Mouse (Mus musculus) ES-E14 (cell line): ENCODE data around the gene Haghl. TPM values are rescaled to one million over a fixed set of nuclear protein-coding genes. Genes with fewer than 3 reads are reported as not detected.

Experiments used
- DNase-seq: peaks from one replicate; pipeline ENCODE4 v3.0.0-alpha.2; 2013; ENCODE audit warnings: low read depth, low spot score
- H3K27ac ChIP-seq: 2 replicates; pipeline ENCODE4 v1.5.1; 2012; ENCODE audit warnings: low read depth, mild to moderate bottlenecking, low read length, moderate library complexity, mixed read lengths; ENCODE audit not compliant: poor library complexity, insufficient read depth, severe bottlenecking
- H3K36me3 ChIP-seq: 2 replicates; pipeline ENCODE4 v1.6.1; 2012; ENCODE audit warnings: mild to moderate bottlenecking, low read length, moderate library complexity, mixed read lengths; ENCODE audit not compliant: control insufficient read depth, poor library complexity, insufficient read depth, severe bottlenecking
- H3K4me1 ChIP-seq, 2 experiments: fragments of 150-350 bp in 1 of 2; sonication (generic) in 1 of 2; 2 replicates each; pipeline ENCODE4 v1.6.1; 2012; ENCODE audit warnings: low read length in 2 of 2, mild to moderate bottlenecking in 1 of 2, mixed read lengths in 1 of 2; ENCODE audit not compliant: control insufficient read depth in 2 of 2, insufficient read depth in 2 of 2, poor library complexity in 1 of 2
- H3K4me3 ChIP-seq, 2 experiments: fragments of 150-350 bp in 1 of 2; sonication (generic) in 1 of 2; 2 replicates each; pipeline ENCODE4 v1.5.1; 2012; ENCODE audit warnings: low read length in 2 of 2, low read depth in 1 of 2, mild to moderate bottlenecking in 1 of 2, mixed read lengths in 1 of 2; ENCODE audit not compliant: insufficient read depth in 1 of 2, poor library complexity in 1 of 2, severe bottlenecking in 1 of 2
- H3K9ac ChIP-seq: 2 replicates; pipeline ENCODE4 v1.6.1; 2012; ENCODE audit warnings: low read depth, mild to moderate bottlenecking, low read length, mixed read lengths; ENCODE audit not compliant: poor library complexity, insufficient read depth, severe bottlenecking
- H3K9me3 ChIP-seq: fragments of 150-350 bp; sonication (generic); 2 replicates; pipeline ENCODE4 v1.6.1; 2012; ENCODE audit warnings: low read depth, mild to moderate bottlenecking, low read length; ENCODE audit not compliant: control insufficient read depth, insufficient read depth
- CHD2 ChIP-seq: IDR thresholded peaks from 2 replicates; pipeline ENCODE4 v1.6.1; 2014; ENCODE audit warnings: mild to moderate bottlenecking, low read depth, low read length, inconsistent platforms
- HCFC1 ChIP-seq: IDR thresholded peaks from 2 replicates; pipeline ENCODE4 v1.6.1; 2012; ENCODE audit warnings: low read length, inconsistent platforms, borderline replicate concordance; ENCODE audit not compliant: insufficient read depth
- MAFK ChIP-seq: IDR thresholded peaks from 2 replicates; pipeline ENCODE4 v1.6.1; 2014; ENCODE audit warnings: mild to moderate bottlenecking, low read depth, low read length, inconsistent platforms; ENCODE audit not compliant: insufficient read depth
- ZC3H11A ChIP-seq: IDR thresholded peaks from 2 replicates; pipeline ENCODE4 v1.6.1; 2012; ENCODE audit warnings: low read depth, mild to moderate bottlenecking, inconsistent platforms, low read length, borderline replicate concordance
- ZNF384 ChIP-seq: IDR thresholded peaks from 2 replicates; pipeline ENCODE4 v1.6.1; 2012; ENCODE audit warnings: low read depth, low read length, inconsistent platforms
- in situ Hi-C, 2 experiments: fragments of 600-800 bp; cut with MboI; formaldehyde crosslinking; loops; one replicate each; pipeline ENCODE4 v1.15.1; 2025; ENCODE audit warnings: low sequenced_read_pairs in 2 of 2, inconsistent platforms in 1 of 2; ENCODE audit not compliant: unreplicated experiment in 2 of 2
- total RNA-seq: library from RNA; depleted of rRNA; stranded (reverse); fragments of 300-350 nt; gene quantifications from 2 replicates; pipeline ENCODE4 v1.2.3, GENCODE M21; 2012

Haghl gene
- total RNA-seq, 1 experiment: 14.5 TPM

DNA sequence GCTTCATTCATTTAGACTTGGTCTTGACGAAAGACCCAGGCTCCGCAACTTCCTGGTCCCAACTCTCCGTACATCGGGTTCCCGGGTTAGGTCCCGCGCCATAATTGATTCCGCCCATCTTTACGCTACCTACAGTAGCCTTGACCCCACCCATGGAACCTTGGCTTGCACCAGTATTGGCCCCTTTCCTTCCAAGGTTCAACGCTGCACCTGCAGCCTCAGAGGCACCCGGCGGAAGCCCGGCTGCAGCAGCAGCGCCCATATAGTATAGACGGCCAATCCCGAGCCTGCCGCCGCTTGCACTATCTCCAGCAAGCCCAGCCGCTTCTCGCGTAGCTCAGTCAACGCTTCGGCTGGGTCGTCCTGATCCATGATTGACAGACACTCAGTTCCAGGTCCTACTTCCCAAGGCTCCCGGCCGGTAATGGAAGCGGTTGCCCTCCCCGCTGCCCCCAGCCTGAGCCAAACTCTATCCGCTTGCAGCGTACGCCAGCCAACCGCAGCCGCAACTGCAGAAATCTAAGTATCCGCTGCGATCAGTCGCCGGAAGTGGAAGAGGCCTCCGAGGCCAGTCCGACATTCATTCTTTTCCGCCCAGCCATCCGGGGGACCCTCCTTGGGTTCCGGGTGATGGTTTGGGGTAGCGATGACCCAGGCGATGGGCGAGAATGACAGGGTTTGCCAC, 6.5 kb upstream of the Haghl start:
- Histone ChIP-seq H3K4me1 (peaks cover 0 to 10% of the 10 kb centered on the region in 2 experiments; a peak in 1 of 4 replicates), H3K27ac (no peak overlapping the region), H3K4me3 (peak overlapping the region; percentile 72 to 88), H3K9ac (peak overlapping the region; percentile 74), H3K36me3 (peaks cover 4% of the 10 kb centered on the region; the same call in 1 of the 2 replicates), H3K9me3 (no peaks in the 10 kb centered on the region)
- DNase-seq: no peak
- in situ Hi-C loops: no loop called here
- TF ChIP-seq CHD2 (peak; percentile 50; the same call in 1 of the 2 replicates), ZNF384 (no peak), HCFC1 (peak; percentile 84)

DNA sequence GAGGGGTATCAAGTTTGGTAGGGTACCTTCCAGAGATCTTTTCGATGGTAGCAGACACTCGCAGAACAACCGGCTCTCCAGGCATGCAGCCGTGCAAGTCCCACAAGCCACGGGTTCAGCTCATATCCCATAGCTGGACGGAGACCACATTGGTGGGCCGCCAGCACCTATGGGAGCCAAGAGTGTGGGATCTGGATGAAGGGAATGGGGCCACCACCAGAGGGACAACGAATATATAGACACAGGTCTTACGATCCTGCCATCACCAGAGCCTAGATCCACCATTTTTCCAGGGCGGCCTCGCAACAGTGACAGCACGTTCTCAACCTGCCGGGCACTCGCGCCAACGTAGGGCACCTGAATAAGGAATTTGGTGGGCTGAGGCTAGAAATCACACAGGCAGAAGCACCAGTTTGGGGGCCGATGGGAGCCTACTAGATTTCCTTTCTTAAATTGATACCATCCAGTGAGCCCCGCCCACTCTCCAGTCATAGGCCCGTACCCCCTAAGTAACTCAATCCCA, 5.9 kb upstream of the Haghl start:
- Histone ChIP-seq H3K9ac (peak overlapping the region; percentile 74), H3K27ac (no peak overlapping the region), H3K9me3 (no peaks in the 10 kb centered on the region), H3K4me1 (peaks cover 0 to 10% of the 10 kb centered on the region in 2 experiments; a peak in 1 of 4 replicates), H3K4me3 (peak overlapping the region; percentile 72 to 88), H3K36me3 (peaks cover 4% of the 10 kb centered on the region; the same call in 1 of the 2 replicates)
- no peak for DNase-seq
- in situ Hi-C loops: no loop called here
- TF ChIP-seq MAFK (no peak), ZC3H11A (no peak), CHD2 (no peak), HCFC1 (no peak), ZNF384 (no peak)

GRCm38 (mm10) chr17:25786781-25787504, 1.5 kb upstream of the Haghl start:
- Histone ChIP-seq H3K4me1 (peaks cover 3 to 8% of the 10 kb centered on the region in 2 experiments; a peak in 1 of 4 replicates), H3K27ac (no peak overlapping the region), H3K4me3 (no peak overlapping the region), H3K9me3 (no peaks in the 10 kb centered on the region), H3K9ac (no peak overlapping the region), H3K36me3 (peaks cover 16% of the 10 kb centered on the region)
- in situ Hi-C loops: no loop called here
- no peak for DNase-seq
- TF ChIP-seq CHD2 (no peak), ZC3H11A (no peak), HCFC1 (no peak), ZNF384 (no peak)

DNA sequence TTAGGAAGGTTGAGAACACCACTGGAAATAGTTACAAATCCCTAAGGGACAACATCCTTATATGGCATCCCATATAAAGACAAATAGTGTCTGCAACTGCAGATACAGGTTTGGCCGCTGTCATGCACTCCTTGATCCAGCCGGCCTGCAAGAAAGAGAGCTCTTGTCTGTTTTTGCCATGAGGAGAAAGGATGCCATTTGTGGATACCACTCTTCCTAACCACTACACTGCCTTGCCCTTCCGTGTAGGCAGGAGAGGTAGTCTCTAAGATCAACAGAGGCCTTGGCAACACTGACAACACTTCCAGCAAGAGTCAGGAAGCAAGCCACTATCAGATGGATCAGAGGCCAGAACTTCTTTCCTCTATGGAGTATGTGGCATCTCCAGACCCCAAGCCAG, 807 bp upstream of the Haghl start, which contains the start of gene Ccdc78:
Gene Ccdc78, plus strand, starts transcription at position 301 of the 400 bp plus-strand sequence.
- peaks cover 22% of the 10 kb centered on the region for H3K36me3 ChIP-seq
- peak within 1 kb of the TSS; percentile 81 for H3K9ac ChIP-seq
- no peak for TF ChIP-seq ZC3H11A
- no peak for TF ChIP-seq MAFK
- no peak for TF ChIP-seq CHD2
- no peak for TF ChIP-seq HCFC1
- no peak for TF ChIP-seq ZNF384
- peak within 1 kb of the TSS; percentile 73 to 89 for H3K4me3 ChIP-seq
- DNase-seq: no peak
- no peaks in the 10 kb centered on the region for H3K9me3 ChIP-seq
- in situ Hi-C loops: no loop called here
- H3K27ac ChIP-seq: no peak within 1 kb of the TSS
- H3K4me1 ChIP-seq: peaks cover 3 to 6% of the 10 kb centered on the region in 2 experiments; a peak in 1 of 4 replicates
